20 mouse cellular contexts compared by ENCODE assay signal in genomic region chr5:54440794-54441447, GRCm38 (mm10).
"Had no signal": no experiment of that assay in that cellular context is flagged by ENCODE, and none has a peak within 500 bp of the region (broad histone marks: within the 10 kb centered on the region; RNA-seq: fewer than 3 reads in every experiment).

No protein-coding gene starts in this region.

- H3K27ac ChIP-seq: limb, embryonic 12.5 days; limb, embryonic 15.5 days; liver, embryonic 14.5 days; macrophage; midbrain, embryonic 10.5 days; midbrain, embryonic 13.5 days; neural tube, embryonic 12.5 days; stomach, embryonic 15.5 days had no signal

- H3K9me3 ChIP-seq: limb, embryonic 12.5 days; limb, embryonic 15.5 days; midbrain, embryonic 10.5 days; midbrain, embryonic 13.5 days; neural tube, embryonic 12.5 days; stomach, embryonic 15.5 days had no signal

- H3K4me2 ChIP-seq: limb, embryonic 12.5 days; limb, embryonic 15.5 days; liver, embryonic 11.5 days; lung, embryonic 14.5 days; midbrain, embryonic 13.5 days; neural tube, embryonic 12.5 days; stomach, embryonic 15.5 days had no signal

- DNase-seq: kidney, postnatal 10 days; kidney, postnatal 36 days; layer of hippocampus, postnatal 36 days; left cerebral cortex, postnatal 4 days; liver, postnatal 0 days; lung, embryonic 14.5 days; retina, postnatal 1 day; right cerebral cortex, postnatal 25 days; spleen, adult 18-20 months; thymus, adult 18-20 months; thymus, postnatal 4 days had no signal

- H3K4me3 ChIP-seq: limb, embryonic 12.5 days; limb, embryonic 15.5 days; midbrain, embryonic 10.5 days; midbrain, embryonic 13.5 days; neural tube, embryonic 12.5 days; stomach, embryonic 15.5 days had no signal

- H3K27me3 ChIP-seq: limb, embryonic 12.5 days; limb, embryonic 15.5 days; midbrain, embryonic 13.5 days; neural tube, embryonic 12.5 days; stomach, embryonic 15.5 days had no signal

- ATAC-seq: liver, postnatal 0 days; midbrain, embryonic 13.5 days had no signal

- H3K4me1 ChIP-seq: limb, embryonic 12.5 days; limb, embryonic 15.5 days; midbrain, embryonic 13.5 days; neural tube, embryonic 12.5 days; stomach, embryonic 15.5 days had no signal

- H3K9ac ChIP-seq: limb, embryonic 12.5 days; limb, embryonic 15.5 days; liver, embryonic 14.5 days; liver, postnatal 0 days; lung, embryonic 14.5 days; midbrain, embryonic 13.5 days; neural tube, embryonic 12.5 days; stomach, embryonic 15.5 days had no signal

- H3K36me3 ChIP-seq: limb, embryonic 12.5 days; limb, embryonic 15.5 days; midbrain, embryonic 10.5 days; midbrain, embryonic 13.5 days; neural tube, embryonic 12.5 days; stomach, embryonic 15.5 days had no signal
